Mouse (Mus musculus): Measurements from ENCODE around the gene Ezh1.

Gene Ezh1

DNA sequence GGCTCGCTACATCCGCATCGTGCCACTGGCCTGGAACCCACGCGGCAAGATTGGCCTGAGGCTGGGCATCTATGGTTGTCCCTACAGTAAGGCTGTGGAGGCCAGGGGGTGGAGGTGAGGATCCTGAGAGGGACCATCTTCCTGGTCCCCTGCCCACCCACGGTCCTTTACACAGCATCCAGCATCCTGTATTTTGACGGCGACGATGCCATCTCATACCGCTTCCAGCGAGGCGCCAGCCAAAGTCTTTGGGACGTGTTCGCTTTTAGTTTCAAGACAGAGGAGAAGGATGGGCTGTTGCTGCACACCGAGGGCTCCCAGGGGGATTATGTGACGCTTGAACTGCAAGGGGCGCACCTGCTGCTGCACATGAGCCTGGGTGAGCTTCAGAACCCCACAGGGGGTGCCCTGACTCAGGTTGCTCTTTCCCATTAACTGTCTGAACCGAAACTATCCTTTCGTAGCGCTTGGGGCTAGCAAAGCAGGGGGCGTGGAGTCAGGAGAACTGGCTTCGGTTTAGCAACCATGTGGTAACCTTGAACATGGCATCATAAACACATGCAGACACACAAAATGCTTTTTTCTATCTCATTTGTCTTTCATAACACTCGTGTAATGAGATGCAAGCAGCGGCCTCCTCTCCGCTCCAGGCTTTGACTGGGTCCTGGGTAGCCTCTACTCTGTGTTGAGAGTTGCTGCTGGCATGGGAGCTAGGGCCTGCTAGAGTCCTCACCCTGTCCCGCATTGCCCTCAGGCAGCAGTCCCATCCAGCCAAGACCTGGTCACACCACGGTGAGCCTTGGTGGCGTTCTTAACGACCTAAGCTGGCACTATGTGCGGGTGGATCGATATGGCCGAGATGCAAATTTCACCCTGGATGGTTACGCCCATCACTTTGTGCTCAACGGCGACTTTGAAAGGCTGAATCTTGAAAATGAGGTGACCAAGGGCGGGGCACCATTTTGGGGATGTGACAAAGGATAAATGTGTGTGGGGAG lies 47.9 kb downstream of the Ezh1 start:
- TF ChIP-seq NANOG (IDR thresholded peaks at IDR 0.05; ENCODE audit: borderline replicate concordance, low read length) (no peak), CTCF (conservative IDR thresholded peaks at IDR 0.05; ENCODE audit: low read length) (no peak)
- H3K9me3 ChIP-seq (ENCODE audit: low read length), result no peaks in the 10 kb centered on the region
- peaks cover 84% of the 10 kb centered on the region for H3K27me3 ChIP-seq (ENCODE audit: insufficient read depth, low read length)
- H3K4me1 ChIP-seq (replicated peaks; ENCODE audit: low read depth, low read length), result peaks cover 62% of the 10 kb centered on the region
- 0 out of 2 replicates have a peak overlapping the region, but pooled peaks have one; percentile 41 for H3K4me3 ChIP-seq (replicated peaks; ENCODE audit: low read length)
- no peaks in the 10 kb centered on the region for H3K36me3 ChIP-seq (ENCODE audit: insufficient read depth, low read length)

DNA sequence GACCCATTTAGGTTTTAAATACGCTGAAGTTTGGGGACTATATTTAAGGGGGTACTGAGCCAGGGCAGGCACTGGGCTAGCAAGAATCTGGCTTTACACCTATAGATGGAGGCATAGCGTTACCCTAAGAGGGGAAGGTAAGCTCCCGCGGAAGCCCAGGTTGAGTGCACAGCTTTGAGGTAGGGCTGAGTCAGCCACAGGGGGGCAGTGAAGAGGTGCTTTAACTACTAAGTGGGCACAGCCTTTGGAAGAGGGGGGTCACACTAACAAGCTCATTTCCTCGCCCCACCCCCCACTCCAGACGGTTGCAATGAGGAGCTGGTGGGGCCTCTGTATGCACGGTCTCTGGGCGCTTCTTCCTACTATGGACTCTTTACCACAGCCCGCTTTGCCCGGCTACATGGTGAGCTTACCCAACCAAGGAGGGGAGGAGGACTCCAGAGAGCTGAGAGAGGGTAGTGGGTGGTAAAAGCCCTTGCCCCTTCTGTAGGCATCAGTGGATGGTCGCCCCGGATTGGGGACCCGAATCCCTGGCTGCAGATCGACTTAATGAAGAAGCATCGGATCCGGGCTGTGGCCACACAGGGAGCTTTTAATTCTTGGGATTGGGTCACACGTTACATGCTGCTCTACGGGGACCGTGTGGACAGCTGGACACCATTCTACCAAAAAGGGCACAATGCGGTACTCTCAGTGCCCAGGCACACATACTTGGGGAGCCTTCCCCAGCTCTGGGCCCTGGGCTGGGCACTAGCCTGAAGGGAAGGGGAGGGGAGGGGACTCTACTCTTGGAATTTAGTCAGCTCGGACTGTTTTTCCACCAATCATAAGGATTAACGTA lies 49.1 kb downstream of the Ezh1 start:
- peaks cover 84% of the 10 kb centered on the region for H3K27me3 ChIP-seq (ENCODE audit: insufficient read depth, low read length)
- TF ChIP-seq CTCF (conservative IDR thresholded peaks at IDR 0.05; ENCODE audit: low read length), result peak; percentile 39
- TF ChIP-seq POU5F1 (IDR thresholded peaks at IDR 0.05; ENCODE audit: borderline replicate concordance, low read length), result no peak
- 0 out of 2 replicates have a peak overlapping the region, but pooled peaks have one; percentile 60 for H3K4me3 ChIP-seq (replicated peaks; ENCODE audit: low read length)
- H3K4me1 ChIP-seq (replicated peaks; ENCODE audit: low read depth, low read length), result peaks cover 73% of the 10 kb centered on the region
- no peaks in the 10 kb centered on the region for H3K36me3 ChIP-seq (ENCODE audit: insufficient read depth, low read length)
- H3K9me3 ChIP-seq (ENCODE audit: low read length), result no peaks in the 10 kb centered on the region

DNA sequence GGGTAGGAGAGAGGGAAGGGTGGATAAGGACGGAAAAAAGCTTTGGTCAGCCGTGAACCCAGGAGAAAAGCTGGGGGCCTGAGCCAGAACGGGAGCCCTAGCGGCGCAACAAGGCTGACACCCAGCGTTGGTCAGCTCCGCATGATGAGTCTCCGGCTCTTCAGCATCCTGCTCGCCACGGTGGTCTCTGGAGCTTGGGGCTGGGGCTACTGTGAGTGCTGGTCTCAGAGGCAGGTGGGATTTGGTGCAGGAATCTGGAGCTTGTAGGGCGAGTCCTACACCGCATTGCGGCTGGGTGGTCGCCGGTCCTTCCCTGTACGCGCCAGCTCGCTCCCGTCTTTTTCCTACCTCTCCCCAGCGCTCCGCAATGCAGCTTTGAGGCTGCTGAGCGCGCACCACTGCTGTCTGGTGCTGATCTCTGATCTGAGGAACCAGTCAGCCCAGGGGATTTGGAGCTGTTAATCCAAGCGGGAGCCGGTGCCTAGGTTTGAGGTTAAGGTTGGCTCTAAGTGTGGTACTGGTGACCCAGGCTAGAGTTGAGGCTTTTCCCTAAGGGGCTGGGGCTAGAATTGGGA lies 50.1 kb downstream of the Ezh1 start:
- Histone ChIP-seq H3K4me1 (replicated peaks; ENCODE audit: low read depth, low read length) (peaks cover 79% of the 10 kb centered on the region), H3K27me3 (ENCODE audit: insufficient read depth, low read length) (peaks cover 79% of the 10 kb centered on the region), H3K36me3 (ENCODE audit: insufficient read depth, low read length) (no peaks in the 10 kb centered on the region), H3K4me3 (replicated peaks; ENCODE audit: low read length) (peak overlapping the region; percentile 60), H3K9me3 (ENCODE audit: low read length) (no peaks in the 10 kb centered on the region)
- TF ChIP-seq NANOG (IDR thresholded peaks at IDR 0.05; ENCODE audit: borderline replicate concordance, low read length), result no peak
- TF ChIP-seq CTCF (conservative IDR thresholded peaks at IDR 0.05; ENCODE audit: low read length), result 0 out of 2 replicates have a peak, but pooled peaks have one; percentile 2
- TF ChIP-seq POU5F1 (IDR thresholded peaks at IDR 0.05; ENCODE audit: borderline replicate concordance, low read length), result no peak

DNA sequence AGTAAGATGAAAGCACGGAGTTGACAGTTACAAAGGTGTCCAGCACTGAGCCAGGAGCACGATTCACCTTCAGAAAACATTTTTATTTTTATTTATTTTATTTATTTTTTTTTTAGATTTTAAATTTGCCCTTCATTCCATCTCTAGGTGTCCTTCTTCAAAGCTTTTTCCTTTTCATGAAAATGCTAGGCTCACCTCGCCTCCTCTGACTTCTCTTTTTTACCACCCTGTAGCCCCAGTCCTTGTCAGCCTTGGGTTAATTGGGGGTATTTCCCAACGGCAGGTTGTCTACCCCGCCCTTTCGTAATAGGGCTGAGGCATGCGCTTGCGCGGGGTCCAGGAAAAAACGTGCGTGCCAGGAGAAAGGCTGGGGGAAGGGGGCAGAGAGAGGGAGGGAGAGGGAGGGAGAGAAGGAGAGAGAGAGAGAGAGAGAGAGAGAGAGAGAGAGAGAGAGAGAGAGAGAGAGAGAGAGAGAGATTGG lies 50.6 kb downstream of the Ezh1 start:
- TF ChIP-seq NANOG (IDR thresholded peaks at IDR 0.05; ENCODE audit: borderline replicate concordance, low read length), result no peak
- no peak for TF ChIP-seq POU5F1 (IDR thresholded peaks at IDR 0.05; ENCODE audit: borderline replicate concordance, low read length)
- TF ChIP-seq CTCF (conservative IDR thresholded peaks at IDR 0.05; ENCODE audit: low read length), result no peak
- H3K27me3 ChIP-seq (ENCODE audit: insufficient read depth, low read length), result peaks cover 83% of the 10 kb centered on the region
- no peaks in the 10 kb centered on the region for H3K36me3 ChIP-seq (ENCODE audit: insufficient read depth, low read length)
- peaks cover 80% of the 10 kb centered on the region for H3K4me1 ChIP-seq (replicated peaks; ENCODE audit: low read depth, low read length)
- peak overlapping the region; percentile 60; the same call in 1 of the 2 replicates for H3K4me3 ChIP-seq (replicated peaks; ENCODE audit: low read length)
- H3K9me3 ChIP-seq (ENCODE audit: low read length), result no peaks in the 10 kb centered on the region

DNA sequence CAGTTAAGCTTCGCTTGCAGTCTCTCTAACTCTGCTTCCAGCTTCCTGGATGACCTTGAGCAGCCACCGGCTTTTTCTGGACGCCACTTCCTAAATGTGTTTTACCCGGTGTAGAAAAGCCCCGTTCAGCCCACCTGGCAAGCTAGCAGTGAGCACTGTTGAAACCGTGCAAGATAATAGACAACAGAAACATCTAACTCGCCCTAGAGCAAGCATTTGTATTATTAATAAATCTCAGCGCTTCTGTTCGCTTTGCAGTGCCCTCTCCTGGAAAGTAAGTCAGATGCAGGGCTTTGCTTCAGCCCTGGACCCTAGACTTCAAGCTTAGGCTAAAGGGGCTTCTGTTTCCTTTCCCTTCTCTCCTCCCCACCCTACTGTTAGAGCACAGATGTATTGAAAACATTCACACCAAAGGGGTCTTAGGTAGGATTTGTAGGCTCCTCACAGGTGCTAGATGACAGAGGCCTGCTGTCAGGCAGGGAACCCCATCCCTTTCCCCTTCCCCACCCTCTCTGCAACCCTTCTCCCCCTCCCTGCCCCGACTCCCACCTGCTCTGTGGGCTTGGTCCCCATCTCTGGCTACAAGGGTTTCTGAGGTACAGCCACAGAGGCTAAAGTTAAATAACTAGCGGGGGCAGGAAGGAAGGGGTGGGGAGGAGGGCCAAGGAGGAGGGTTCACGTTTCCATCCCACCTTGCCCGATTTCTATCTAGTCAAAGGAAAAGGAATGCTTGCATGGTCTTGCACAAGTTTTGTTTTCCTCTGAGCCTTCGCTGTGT lies 51.2 kb downstream of the Ezh1 start, which contains the start of gene Ccr10:
Gene Ccr10 (minus strand): TSS at position 593 of the 778 bp plus-strand sequence.
- peaks cover 82% of the 10 kb centered on the region for H3K4me1 ChIP-seq (replicated peaks; ENCODE audit: low read depth, low read length)
- H3K36me3 ChIP-seq (ENCODE audit: insufficient read depth, low read length), result no peaks in the 10 kb centered on the region
- H3K27me3 ChIP-seq (ENCODE audit: insufficient read depth, low read length), result peaks cover 89% of the 10 kb centered on the region
- H3K9me3 ChIP-seq (ENCODE audit: low read length), result no peaks in the 10 kb centered on the region
- no peak for TF ChIP-seq NANOG (IDR thresholded peaks at IDR 0.05; ENCODE audit: borderline replicate concordance, low read length)
- TF ChIP-seq POU5F1 (IDR thresholded peaks at IDR 0.05; ENCODE audit: borderline replicate concordance, low read length), result no peak
- TF ChIP-seq CTCF (conservative IDR thresholded peaks at IDR 0.05; ENCODE audit: low read length), result no peak; the same call in 1 of the 2 replicates
- peak within 1 kb of the TSS; percentile 62 for H3K4me3 ChIP-seq (replicated peaks; ENCODE audit: low read length)

GRCm38 (mm10) chr11:101174389-101174745 lies 51.9 kb downstream of the Ezh1 start:
- Histone ChIP-seq H3K36me3 (ENCODE audit: insufficient read depth, low read length) (no peaks in the 10 kb centered on the region), H3K9me3 (ENCODE audit: low read length) (no peaks in the 10 kb centered on the region), H3K4me1 (replicated peaks; ENCODE audit: low read depth, low read length) (peaks cover 87% of the 10 kb centered on the region), H3K4me3 (replicated peaks; ENCODE audit: low read length) (peak overlapping the region; percentile 62), H3K27me3 (ENCODE audit: insufficient read depth, low read length) (peaks cover 91% of the 10 kb centered on the region)
- no peak for TF ChIP-seq NANOG (IDR thresholded peaks at IDR 0.05; ENCODE audit: borderline replicate concordance, low read length)
- TF ChIP-seq POU5F1 (IDR thresholded peaks at IDR 0.05; ENCODE audit: borderline replicate concordance, low read length), result no peak
- TF ChIP-seq CTCF (conservative IDR thresholded peaks at IDR 0.05; ENCODE audit: low read length), result no peak

- Histone ChIP-seq H3K9me3 (ENCODE audit: low read length) (no peaks in the 10 kb centered on the region), H3K27me3 (ENCODE audit: insufficient read depth, low read length) (peaks cover 91% of the 10 kb centered on the region), H3K36me3 (ENCODE audit: insufficient read depth, low read length) (no peaks in the 10 kb centered on the region), H3K4me1 (replicated peaks; ENCODE audit: low read depth, low read length) (peaks cover 84% of the 10 kb centered on the region), H3K4me3 (replicated peaks; ENCODE audit: low read length) (peak overlapping the region; percentile 62)
- no peak for TF ChIP-seq POU5F1 (IDR thresholded peaks at IDR 0.05; ENCODE audit: borderline replicate concordance, low read length)
- 0 out of 2 replicates have a peak, but pooled peaks have one; percentile 11 for TF ChIP-seq CTCF (conservative IDR thresholded peaks at IDR 0.05; ENCODE audit: low read length)
- no peak for TF ChIP-seq NANOG (IDR thresholded peaks at IDR 0.05; ENCODE audit: borderline replicate concordance, low read length)
Measured at GRCm38 (mm10) chr11:101173631-101174388, 52.5 kb downstream of the Ezh1 start.
